Mouse (Mus musculus) CH12.LX (cell line): ENCODE results near the gene Dhx38. TPM values are rescaled to one million over a fixed set of nuclear protein-coding genes. Genes with fewer than 3 reads are reported as not detected.

Experiments
- DNase-seq: peaks from one replicate; pipeline ENCODE4 v3.0.0-alpha.2; 2013; ENCODE audit errors: extremely low read depth
- H3K27ac ChIP-seq: 2 replicates; pipeline ENCODE4 v1.5.1; 2012; ENCODE audit warnings: low read depth, mild to moderate bottlenecking, control low read depth, moderate library complexity; ENCODE audit not compliant: insufficient read depth
- H3K27me3 ChIP-seq: replicated peaks from 2 replicates; pipeline ENCODE3; 2012; ENCODE audit warnings: inconsistent platforms
- H3K36me3 ChIP-seq, 2 experiments: replicated peaks in 1 of 2; 2 replicates each; pipeline versions ENCODE3 to v1.6.1; 2012; ENCODE audit warnings: inconsistent platforms in 1 of 2, low read length in 1 of 2, mild to moderate bottlenecking in 1 of 2, mixed read lengths in 1 of 2, moderate library complexity in 1 of 2; ENCODE audit not compliant: control insufficient read depth in 1 of 2, insufficient read depth in 1 of 2
- H3K4me1 ChIP-seq, 2 experiments: 2 replicates each; pipeline ENCODE4 v1.6.1; 2012; ENCODE audit warnings: inconsistent platforms in 1 of 2, moderate library complexity in 1 of 2; ENCODE audit not compliant: insufficient read depth in 2 of 2, control insufficient read depth in 1 of 2
- H3K4me2 ChIP-seq: 2 replicates; pipeline ENCODE4 v1.6.1; 2012; ENCODE audit warnings: low read depth, mild to moderate bottlenecking, control low read depth; ENCODE audit not compliant: poor library complexity, insufficient read depth, severe bottlenecking
- H3K4me3 ChIP-seq, 3 experiments: fragments of 150-350 bp in 1 of 3; sonication (generic) in 1 of 3; replicated peaks in 1 of 3; 2 replicates each; pipeline versions ENCODE3 to v1.5.1; 2011 to 2012; ENCODE audit warnings: low read depth in 2 of 3, low read length in 2 of 3, mild to moderate bottlenecking in 2 of 3, moderate library complexity in 2 of 3, control low read depth in 1 of 3, improper control_type of control experiment in 1 of 3, inconsistent platforms in 1 of 3, mixed read lengths in 1 of 3; ENCODE audit not compliant: poor library complexity in 1 of 3
- H3K79me2 ChIP-seq: replicated peaks from 2 replicates; pipeline ENCODE4 v1.6.1; 2012; ENCODE audit warnings: mild to moderate bottlenecking, moderate library complexity; ENCODE audit not compliant: control insufficient read depth, poor library complexity, insufficient read depth, severe bottlenecking; ENCODE audit errors: extremely low read depth
- H3K9ac ChIP-seq: 2 replicates; pipeline ENCODE4 v1.6.1; 2012; ENCODE audit warnings: low read depth, mild to moderate bottlenecking, control low read depth, moderate library complexity; ENCODE audit not compliant: insufficient read depth
- H3K9me3 ChIP-seq: replicated peaks from 2 replicates; pipeline ENCODE3; 2012; ENCODE audit warnings: low read length, inconsistent platforms, mixed read lengths
- CTCF ChIP-seq, 2 experiments: IDR thresholded peaks in 1 of 2; conservative IDR thresholded peaks in 1 of 2; 2 replicates each; pipeline ENCODE4 v1.5.1; 2011 to 2012; ENCODE audit warnings: low read depth in 2 of 2, low read length in 2 of 2, improper control_type of control experiment in 1 of 2, inconsistent platforms in 1 of 2, mild to moderate bottlenecking in 1 of 2, moderate library complexity in 1 of 2
- EP300 ChIP-seq: IDR thresholded peaks from 2 replicates; pipeline ENCODE4 v1.6.1; 2011; ENCODE audit warnings: low read length, improper control_type of control experiment
- ETS1 ChIP-seq: conservative IDR thresholded peaks from 2 replicates; pipeline ENCODE4 v1.6.1; 2012; ENCODE audit warnings: low read depth, mild to moderate bottlenecking, inconsistent platforms, low read length, improper control_type of control experiment, moderate library complexity
- GABPA ChIP-seq: IDR thresholded peaks from 2 replicates; pipeline ENCODE4 v1.6.1; 2012; ENCODE audit warnings: low read depth, low read length, improper control_type of control experiment, inconsistent platforms; ENCODE audit not compliant: insufficient replicate concordance
- HCFC1 ChIP-seq: IDR thresholded peaks from 2 replicates; pipeline ENCODE4 v1.6.1; 2012; ENCODE audit warnings: low read depth, mild to moderate bottlenecking, inconsistent platforms, low read length, improper control_type of control experiment
- JUND ChIP-seq: conservative IDR thresholded peaks from 2 replicates; pipeline ENCODE4 v1.6.1; 2011; ENCODE audit warnings: low read depth, low read length, improper control_type of control experiment
- KAT2A ChIP-seq: IDR thresholded peaks from 2 replicates; pipeline ENCODE4 v1.6.1; 2012; ENCODE audit warnings: low read length, improper control_type of control experiment, inconsistent platforms; ENCODE audit not compliant: insufficient replicate concordance
- MAFK ChIP-seq: IDR thresholded peaks from 2 replicates; pipeline ENCODE4 v1.6.1; 2011; ENCODE audit warnings: low read length, improper control_type of control experiment; ENCODE audit not compliant: insufficient replicate concordance
- MAX ChIP-seq: IDR thresholded peaks from 2 replicates; pipeline ENCODE4 v1.6.1; 2011; ENCODE audit warnings: low read length, improper control_type of control experiment
- MEF2A ChIP-seq: IDR thresholded peaks from 2 replicates; pipeline ENCODE4 v1.6.1; 2014; ENCODE audit warnings: low read depth, mild to moderate bottlenecking, inconsistent platforms, low read length, improper control_type of control experiment, borderline replicate concordance
- PAX5 ChIP-seq: IDR thresholded peaks from 2 replicates; pipeline ENCODE4 v1.6.1; 2012; ENCODE audit warnings: low read length, inconsistent platforms, mixed read lengths
- POLR2A ChIP-seq: IDR thresholded peaks from 2 replicates; pipeline ENCODE4 v1.6.1; 2011; ENCODE audit warnings: low read depth, mild to moderate bottlenecking, improper control_type of control experiment, low read length
- POLR2AphosphoS2 ChIP-seq: IDR thresholded peaks from 2 replicates; pipeline ENCODE4 v1.6.1; 2011; ENCODE audit warnings: low read depth, low read length, improper control_type of control experiment
- RAD21 ChIP-seq: IDR thresholded peaks from 2 replicates; pipeline ENCODE4 v1.6.1; 2011; ENCODE audit warnings: low read depth, mild to moderate bottlenecking, low read length, improper control_type of control experiment, moderate library complexity
- RCOR1 ChIP-seq: conservative IDR thresholded peaks from 2 replicates; pipeline ENCODE4 v1.6.1; 2012; ENCODE audit warnings: low read depth, mild to moderate bottlenecking, inconsistent platforms, low read length, improper control_type of control experiment
- SMC3 ChIP-seq: IDR thresholded peaks from 2 replicates; pipeline ENCODE4 v1.6.1; 2011; ENCODE audit warnings: low read depth, low read length, improper control_type of control experiment
- TCF12 ChIP-seq: IDR thresholded peaks from 2 replicates; pipeline ENCODE4 v1.6.1; 2014; ENCODE audit warnings: low read depth, mild to moderate bottlenecking, inconsistent platforms, low read length, improper control_type of control experiment
- UBTF ChIP-seq: IDR thresholded peaks from 2 replicates; pipeline ENCODE4 v1.6.1; 2012; ENCODE audit warnings: low read depth, mild to moderate bottlenecking, inconsistent platforms, low read length, improper control_type of control experiment, moderate library complexity
- USF2 ChIP-seq: conservative IDR thresholded peaks from 2 replicates; pipeline ENCODE4 v1.6.1; 2011; ENCODE audit warnings: low read depth, low read length, improper control_type of control experiment
- ZC3H11A ChIP-seq: IDR thresholded peaks from 2 replicates; pipeline ENCODE4 v1.6.1; 2012; ENCODE audit warnings: low read depth, mild to moderate bottlenecking, inconsistent platforms, low read length, improper control_type of control experiment
- ZKSCAN1 ChIP-seq: IDR thresholded peaks from 2 replicates; pipeline ENCODE4 v1.6.1; 2012; ENCODE audit warnings: low read depth, inconsistent platforms, low read length, improper control_type of control experiment, borderline replicate concordance
- ZMIZ1 ChIP-seq: IDR thresholded peaks from 2 replicates; pipeline ENCODE4 v1.6.1; 2012; ENCODE audit warnings: low read depth, mild to moderate bottlenecking, inconsistent platforms, low read length, improper control_type of control experiment
- ZNF384 ChIP-seq: IDR thresholded peaks from 2 replicates; pipeline ENCODE4 v1.6.1; 2012; ENCODE audit warnings: low read depth, low read length, improper control_type of control experiment, inconsistent platforms
- dilution Hi-C: fragments of 300-500 bp; cut with MboI; formaldehyde crosslinking; loops from 2 replicates; pipeline ENCODE4 v1.14.3; 2020; ENCODE audit warnings: low sequenced_read_pairs; ENCODE audit not compliant: extremely low pct_unique_long_range_greater_than_20kb, extremely low pct_ligation_motif_present
- in situ Hi-C: fragments of 300-500 bp; cut with MboI; formaldehyde crosslinking; loops from 3 replicates; pipeline ENCODE4 v1.14.3; 2019; ENCODE audit warnings: low sequenced_read_pairs, low pct_ligation_motif_present, low pct_unique_long_range_greater_than_20kb, mixed read lengths
- polyA plus RNA-seq: library from polyadenylated mRNA; unstranded; fragments of >175 nt; gene quantifications from 2 replicates; pipeline ENCODE4 v1.2.1, GENCODE M21; 2012; ENCODE audit warnings: low read depth; ENCODE audit not compliant: insufficient read length
- total RNA-seq, 2 experiments: library from RNA; depleted of rRNA; stranded (reverse); fragments of 300-350 nt in 1 of 2; fragments of >200 nt in 1 of 2; gene quantifications; 2 replicates each; pipeline ENCODE4 v1.2.3; 2012 to 2014

The Dhx38 gene
- total and polyA plus RNA-seq, 3 experiments: 19.7 to 51.0 (median 41.7) TPM

DNA sequence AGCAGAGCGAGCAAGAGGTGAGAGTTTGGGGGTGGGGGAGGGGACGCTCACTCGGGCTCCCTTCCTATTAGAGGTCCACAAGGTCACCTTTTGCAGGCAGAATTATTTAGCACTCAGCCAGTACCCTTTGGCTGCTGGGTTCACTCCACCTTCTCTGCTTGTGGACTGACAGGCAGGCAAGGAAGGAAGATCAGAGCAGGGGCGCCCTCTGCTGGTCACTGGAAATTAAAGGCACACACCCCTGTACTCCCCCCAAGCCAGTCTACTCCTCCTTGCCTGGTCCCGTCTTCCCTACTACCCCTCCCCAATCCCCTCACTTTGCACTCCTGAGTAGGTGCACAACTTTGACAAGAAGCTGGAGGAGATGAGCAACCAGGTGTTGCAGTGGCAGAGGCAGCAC is 29.0 kb downstream of the Dhx38 start:
- no peak overlapping the region for H3K4me2 ChIP-seq
- DNase-seq: peak; percentile 81
- no peak overlapping the region for H3K27ac ChIP-seq
- H3K9ac ChIP-seq: no peak overlapping the region
- H3K4me3 ChIP-seq: no peak overlapping the region
- TF ChIP-seq HCFC1: no peak
- peak; percentile 72 to 77 for TF ChIP-seq CTCF (conservative IDR thresholded peaks at IDR 0.05 in 1 of 2, IDR thresholded peaks at IDR 0.05 in 1 of 2; ENCODE audit: low read depth in 2 of 2, low read length in 2 of 2)
- TF ChIP-seq PAX5: no peak
- no peak for TF ChIP-seq MAFK
- TF ChIP-seq KAT2A: no peak
- no peak for TF ChIP-seq RCOR1
- no peak for TF ChIP-seq ETS1
- no peak for TF ChIP-seq MEF2A
- TF ChIP-seq USF2: no peak
- no peak for TF ChIP-seq ZMIZ1
- TF ChIP-seq POLR2A: no peak
- no peak for TF ChIP-seq UBTF
- no peak for TF ChIP-seq ZKSCAN1
- peak; percentile 75 for TF ChIP-seq RAD21
- no peak for TF ChIP-seq EP300
- no peak for TF ChIP-seq GABPA
- TF ChIP-seq MAX: no peak
- TF ChIP-seq JUND: no peak
- no peak for TF ChIP-seq ZNF384
- TF ChIP-seq SMC3: peak; percentile 69
- in situ Hi-C loops (no loop called here), dilution Hi-C loops (no loop called here)
- H3K9me3 ChIP-seq: no peaks in the 10 kb centered on the region
- no peaks in the 10 kb centered on the region for H3K27me3 ChIP-seq
- no peaks in the 10 kb centered on the region for H3K36me3 ChIP-seq
- H3K4me1 ChIP-seq: 0 out of 4 replicates have a peak, but pooled peaks cover 0 to 3% of the 10 kb centered on the region in 2 experiments
- no peaks in the 10 kb centered on the region for H3K79me2 ChIP-seq

- H3K9me3 ChIP-seq: no peaks in the 10 kb centered on the region
- no peaks in the 10 kb centered on the region for H3K27me3 ChIP-seq
Observed at GRCm38 (mm10) chr8:109535140-109535990, 30.3 kb downstream of the Dhx38 start.

More at GRCm38 (mm10) chr8:109535140-109535990, 30.3 kb downstream of the Dhx38 start:
- in situ Hi-C loops: no loop called here
- dilution Hi-C loops: no loop called here
- Histone ChIP-seq H3K9ac (no peak overlapping the region), H3K36me3 (no peaks in the 10 kb centered on the region), H3K4me1 (0 out of 4 replicates have a peak, but pooled peaks cover 0 to 3% of the 10 kb centered on the region in 2 experiments), H3K79me2 (no peaks in the 10 kb centered on the region), H3K27ac (no peak overlapping the region), H3K4me3 (no peak overlapping the region), H3K4me2 (no peak overlapping the region)
- TF ChIP-seq RAD21 (peak; percentile 44), SMC3 (peak; percentile 25), CTCF (conservative IDR thresholded peaks at IDR 0.05 in 1 of 2, IDR thresholded peaks at IDR 0.05 in 1 of 2; ENCODE audit: low read depth in 2 of 2, low read length in 2 of 2) (peak; percentile 73 to 91), ZC3H11A (no peak), ETS1 (no peak), TCF12 (no peak), POLR2AphosphoS2 (no peak)
- DNase-seq: peak; percentile 65
